Mouse (Mus musculus) megakaryocyte, adult 5-6 weeks (primary cell): ENCODE measurements around the gene Acadm. TPM values are rescaled to one million over a fixed set of nuclear protein-coding genes. Genes with fewer than 3 reads are reported as not detected.
A peak's percentile ranks its signal among the peaks of the same experiment; 100 is the strongest.

Experiments
- ATAC-seq: 2 replicates; pipeline ENCODE4 v1.8.0; 2016; ENCODE audit warnings: mild to moderate bottlenecking, inconsistent platforms; ENCODE audit not compliant: poor library complexity, severe bottlenecking
- total RNA-seq, 2 experiments: library from RNA; stranded (forward) in 1 of 2; stranded (reverse) in 1 of 2; fragments of 153-499, 151-499 nt in 1 of 2; fragments of 221-1000, 200-1000 nt in 1 of 2; gene quantifications; 2 replicates each; pipeline versions ENCODE4 v1.2.3 to v1.2.4; 2015 to 2017

The Acadm gene
- total RNA-seq, 2 experiments from 2014 or later: 56.5 to 238 TPM

DNA sequence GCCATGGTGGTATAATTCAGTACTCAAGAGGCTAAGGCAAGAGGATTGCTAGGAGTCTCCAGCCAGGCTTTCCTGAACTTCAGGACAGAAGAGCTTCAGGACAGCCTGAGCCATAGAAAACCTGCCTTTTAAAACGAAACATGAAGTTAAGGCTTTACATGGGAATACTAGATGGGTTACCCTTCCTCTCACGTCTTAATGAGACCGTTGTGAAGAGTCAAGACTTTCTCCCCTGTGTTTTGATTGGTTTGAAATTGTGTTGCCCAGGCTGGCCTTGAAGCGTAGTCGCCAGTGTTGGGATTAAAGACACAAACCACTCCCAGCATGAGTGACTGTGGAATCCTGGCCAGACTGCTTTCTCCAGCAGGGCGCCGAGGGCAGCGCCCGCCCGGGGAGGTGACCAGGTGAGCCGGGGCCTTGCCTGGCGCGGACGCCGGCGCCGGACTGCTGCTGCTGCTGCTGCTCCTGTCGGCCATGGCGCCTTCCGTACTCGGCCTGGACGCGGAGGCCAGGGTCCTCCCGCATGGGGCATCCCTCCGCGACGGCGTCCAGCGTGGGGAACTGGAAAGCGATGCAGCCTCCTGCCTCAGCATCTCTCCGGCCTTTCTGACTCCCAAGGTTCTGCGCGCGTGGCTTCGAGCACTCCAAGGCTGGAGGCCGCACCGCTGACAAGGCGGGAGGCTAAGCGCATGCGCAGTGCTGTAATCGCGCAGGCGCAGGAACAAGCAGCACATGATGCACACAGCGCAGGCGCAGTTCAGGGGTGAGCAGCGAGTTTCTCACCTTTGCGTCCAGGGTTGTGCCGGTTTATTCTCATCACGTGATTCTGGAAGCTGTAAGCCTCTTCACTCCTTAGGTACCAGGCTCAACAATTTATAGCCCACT is 38.9 kb downstream of the Acadm start:
- ATAC-seq: no peak

- ATAC-seq: peak; percentile 81
Observed at GRCm38 (mm10) chr3:153904586-153904985, 39.8 kb downstream of the Acadm start.

- ATAC-seq: no peak
Observed at GRCm38 (mm10) chr3:153902595-153902994, 41.8 kb downstream of the Acadm start.

GRCm38 (mm10) chr3:153901904-153902303 is 42.5 kb downstream of the Acadm start:
- ATAC-seq: no peak

GRCm38 (mm10) chr3:153897216-153897615 is 47.2 kb downstream of the Acadm start:
- peak; percentile 43 for ATAC-seq

DNA sequence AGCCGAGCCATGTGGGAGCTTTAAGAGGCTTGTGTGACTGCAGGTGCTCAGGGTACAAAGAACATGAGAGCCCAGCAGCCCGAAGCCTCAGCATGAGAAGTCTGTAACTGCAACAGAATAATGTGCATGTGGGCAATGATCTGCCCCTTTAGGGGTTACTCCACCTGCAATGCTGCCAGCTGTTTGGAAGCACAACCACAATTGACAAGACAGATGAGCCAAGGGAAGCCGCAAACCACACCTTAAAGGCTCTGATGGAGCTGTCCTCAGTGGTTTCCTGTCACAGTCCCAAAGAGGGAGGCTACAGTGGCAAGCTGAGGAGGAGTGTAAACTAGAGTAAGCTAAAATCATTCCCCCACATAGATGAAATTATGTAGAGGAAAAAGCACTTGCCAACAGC is 49.0 kb downstream of the Acadm start:
- peak; percentile 67 for ATAC-seq

- ATAC-seq: peak; percentile 72
Observed at GRCm38 (mm10) chr3:153889188-153889781, 55.1 kb downstream of the Acadm start.

DNA sequence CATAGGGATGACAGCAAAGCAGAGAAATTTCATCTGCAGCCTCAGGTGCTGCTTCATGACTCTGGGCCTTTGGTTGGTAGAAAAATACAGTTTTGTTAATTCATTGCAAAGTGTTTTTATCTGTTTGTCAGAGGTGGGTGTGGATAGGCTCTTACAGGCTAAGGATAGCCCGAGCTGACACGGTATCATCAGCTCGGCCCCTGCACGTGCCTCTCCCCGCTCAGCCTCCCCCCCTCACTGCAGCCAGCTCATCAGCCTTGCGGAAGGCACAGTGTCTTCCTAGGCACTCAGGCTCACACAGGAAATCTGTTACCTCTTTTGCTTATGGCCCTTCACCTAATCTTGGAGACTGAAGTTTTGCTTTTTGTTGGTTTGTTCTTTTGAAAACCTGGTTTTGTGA is 56.3 kb downstream of the Acadm start:
- no peak for ATAC-seq

DNA sequence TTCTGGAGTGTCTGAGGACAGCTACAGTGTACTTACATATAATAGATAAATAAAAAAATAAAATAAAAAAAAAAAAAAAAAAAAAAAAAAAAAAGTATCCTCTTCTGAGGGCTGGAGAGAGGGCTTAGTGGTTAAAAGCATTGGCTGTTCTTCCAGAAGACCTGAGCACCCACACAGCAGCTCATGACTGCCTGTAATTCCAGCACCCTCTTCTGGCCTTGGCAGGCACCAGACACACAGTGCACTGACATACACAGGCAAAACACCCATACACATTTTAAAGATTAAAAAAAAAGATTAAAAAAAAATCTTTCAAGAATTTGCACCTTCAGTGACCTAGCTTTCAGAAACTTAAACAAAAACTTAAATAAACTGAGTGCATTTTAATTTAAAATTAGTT is 58.1 kb downstream of the Acadm start:
- ATAC-seq: no peak

Other genes starting within 250 kb of the Acadm start
- gene St6galnac3, start 219.5 kb downstream of the Acadm start, total RNA-seq (2015): 0.16 and 0.57 TPM in 2 replicates
- gene St6galnac3, start 219.5 kb downstream of the Acadm start, total RNA-seq (2017): 0.18 and 1.4 TPM in 2 replicates
- 0.54 TPM in 1 of 2 replicates, not detected in the other for gene Asb17, start 100.4 kb downstream of the Acadm start, total RNA-seq (2015)
- not detected in 2 replicates for gene Asb17, start 100.4 kb downstream of the Acadm start, total RNA-seq (2017)
- gene Msh4, start 38.5 kb downstream of the Acadm start, total RNA-seq (2015): 0.33 TPM in 1 of 2 replicates, not detected in the other
- gene Msh4, start 38.5 kb downstream of the Acadm start, total RNA-seq (2017): 0.04 and 0.08 TPM in 2 replicates
- 46.1 and 63.0 TPM in 2 replicates for gene Rabggtb, start 31.6 kb downstream of the Acadm start, total RNA-seq (2015)
- 54.2 and 60.8 TPM in 2 replicates for gene Rabggtb, start 31.6 kb downstream of the Acadm start, total RNA-seq (2017)
- not detected in 2 replicates for gene Slc44a5, start 28.8 kb upstream of the Acadm start, total RNA-seq (2015)
- not detected in 2 replicates for gene Slc44a5, start 28.8 kb upstream of the Acadm start, total RNA-seq (2017)